Mouse (Mus musculus) neural tube, embryonic 10.5 days (tissue): ENCODE measurements around the gene Gmds.
A peak's percentile ranks its signal among the peaks of the same experiment; 100 is the strongest.

Experiments used
- DNase-seq: peaks from one replicate; pipeline ENCODE4 v3.0.0-alpha.2; 2017; ENCODE audit warnings: low spot score; ENCODE audit errors: extremely low spot score

Gene Gmds

GRCm38 (mm10) chr13:31819664-31820405 is 518.7 kb downstream of the Gmds start:
- peak; percentile 37 for DNase-seq

GRCm38 (mm10) chr13:31818337-31818736 is 520.2 kb downstream of the Gmds start:
- peak; percentile 39 for DNase-seq

- peak; percentile 62 for DNase-seq
These were observed 523.0 kb downstream of the Gmds start for GRCm38 (mm10) chr13:31815383-31816003.

- DNase-seq: no peak
These were observed 525.8 kb downstream of the Gmds start for GRCm38 (mm10) chr13:31812701-31813100.

GRCm38 (mm10) chr13:31811542-31812021 is 527.0 kb downstream of the Gmds start:
- DNase-seq: no peak

GRCm38 (mm10) chr13:31810693-31811541 is 527.6 kb downstream of the Gmds start:
- DNase-seq: peak; percentile 74

GRCm38 (mm10) chr13:31810375-31810692 is 528.2 kb downstream of the Gmds start:
- DNase-seq: no peak

- DNase-seq: no peak
These were observed 528.8 kb downstream of the Gmds start for GRCm38 (mm10) chr13:31809701-31810100.

GRCm38 (mm10) chr13:31808804-31809420 is 529.6 kb downstream of the Gmds start:
- DNase-seq: no peak

GRCm38 (mm10) chr13:31808116-31808803 is 530.3 kb downstream of the Gmds start:
- DNase-seq: peak; percentile 75

GRCm38 (mm10) chr13:31807736-31808115 is 530.8 kb downstream of the Gmds start:
- no peak for DNase-seq

GRCm38 (mm10) chr13:31806890-31807735 is 531.4 kb downstream of the Gmds start:
- peak; percentile 77 for DNase-seq

GRCm38 (mm10) chr13:31806428-31806832 is 532.1 kb downstream of the Gmds start, which contains the start of gene Foxc1:
Foxc1 (plus strand) TSS chr13:31806633.
- peak; percentile 89 for DNase-seq

GRCm38 (mm10) chr13:31805831-31806427 is 532.6 kb downstream of the Gmds start:
- DNase-seq: peak; percentile 84

- DNase-seq: peak; percentile 40
These were observed 534.0 kb downstream of the Gmds start for GRCm38 (mm10) chr13:31804571-31804970.

GRCm38 (mm10) chr13:31803166-31804093 is 535.1 kb downstream of the Gmds start:
- peak; percentile 57 for DNase-seq

GRCm38 (mm10) chr13:31802447-31802846 is 536.1 kb downstream of the Gmds start:
- peak; percentile 45 for DNase-seq

- peak; percentile 53 for DNase-seq
These were observed 536.7 kb downstream of the Gmds start for GRCm38 (mm10) chr13:31801703-31802305.
